9 mouse cellular contexts compared by ENCODE assay signal in genomic region chr1:133311946-133312345, GRCm38 (mm10). TPM values are rescaled to one million over a fixed set of nuclear protein-coding genes. Genes with fewer than 3 reads are reported as not detected.
DNase-seq lines count a peak whose midpoint lies in the region; ATAC-seq and TF ChIP-seq lines count a peak whose summit lies in the region.
"Had no signal": no experiment of that assay in that cellular context is flagged by ENCODE, and none has a peak within 500 bp of the region (broad histone marks: within the 10 kb centered on the region; RNA-seq: fewer than 3 reads in every experiment).

No protein-coding gene starts in this region.

- no peak overlapping the region for H3K4me3 ChIP-seq in lung, embryonic 14.5 days (ENCODE audit: low read depth, low read length)

- H3K36me3 ChIP-seq in lung, embryonic 14.5 days (ENCODE audit: insufficient read depth): no peaks in the 10 kb centered on the region

- no peak overlapping the region for H3K9ac ChIP-seq in lung, embryonic 14.5 days

- no peak overlapping the region for H3K27ac ChIP-seq in lung, embryonic 14.5 days (ENCODE audit: low read depth)

- H3K4me2 ChIP-seq in lung, embryonic 14.5 days: no peak overlapping the region

- no peaks in the 10 kb centered on the region for H3K27me3 ChIP-seq in lung, embryonic 14.5 days (ENCODE audit: insufficient read depth, low read length)

- DNase-seq in lung, embryonic 14.5 days: peak; percentile 71
- no peak for DNase-seq in lung, postnatal 14 days
- DNase-seq in frontal cortex, adult 2 months (ENCODE audit: extremely low spot score in 1 of 2, low spot score in 1 of 2): peak; percentile 80 to 86
- peak; percentile 39 to 43 for DNase-seq in layer of hippocampus, postnatal 25 days (ENCODE audit: extremely low spot score in 1 of 2, low spot score in 1 of 2)
- peak; percentile 82 for DNase-seq in right cerebral cortex, adult 18-20 months
- no peak for DNase-seq in spleen, adult 12 weeks (ENCODE audit: low spot score)
- DNase-seq in heart, postnatal 10 days: no peak
- no peak for DNase-seq in adrenal gland, adult 2 months
- DNase-seq: lung, postnatal 36 days had no signal

- 18% methylated on average over 10 of the region's 10 CpGs for whole genome bisulfite sequencing in lung, embryonic 14.5 days

- no peaks in the 10 kb centered on the region for H3K4me1 ChIP-seq in lung, embryonic 14.5 days (ENCODE audit: insufficient read depth)

- no peaks in the 10 kb centered on the region for H3K9me3 ChIP-seq in lung, embryonic 14.5 days (ENCODE audit: low read depth, low read length)

- no peak for TF ChIP-seq CTCF in lung, embryonic 14.5 days (IDR thresholded peaks at IDR 0.05; ENCODE audit: low read depth)

- peak; percentile 73 for ATAC-seq in lung, embryonic 14.5 days (ENCODE audit: insufficient read depth)

- intact Hi-C loops in heart, postnatal 10 days (cut with DNase I): no loop called here

RNA-seq across cellular contexts. Expression of gene Golt1a, which starts 2.3 kb away (rescaled TPM):
- 0.55 and 1.1 TPM in 2 replicates for polyA plus RNA-seq in lung, embryonic 14.5 days (2014; fragmentation: Nextera tagmentation; extraction: Ambion mirVana)
- polyA plus RNA-seq in frontal cortex, adult 2 months (2012; rRNA removed): 0.50 and 0.55 TPM in 2 replicates
- not detected for total RNA-seq in layer of hippocampus, postnatal 25 days (2021)
- not detected for total RNA-seq in heart, postnatal 10 days (2021)
- under 1 TPM in 1 of 2 experiments, not detected in 1; 0.69 TPM for total RNA-seq in adrenal gland, adult 2 months (2021)
- not detected in 2 replicates for polyA plus RNA-seq in adrenal gland, adult 2 months (2012; rRNA removed)

RNA-seq across cellular contexts. Expression of gene Kiss1, which starts 9.7 kb away (rescaled TPM):
- 6.6 and 7.1 TPM in 2 replicates for polyA plus RNA-seq in lung, embryonic 14.5 days (2014; fragmentation: Nextera tagmentation; extraction: Ambion mirVana)
- polyA plus RNA-seq in frontal cortex, adult 2 months (2012; rRNA removed): 0.36 and 1.7 TPM in 2 replicates
- not detected for total RNA-seq in layer of hippocampus, postnatal 25 days (2021)
- total RNA-seq in heart, postnatal 10 days (2021): not detected
- not detected for total RNA-seq in adrenal gland, adult 2 months (2021)
- polyA plus RNA-seq in adrenal gland, adult 2 months (2012; rRNA removed): not detected in 2 replicates

RNA-seq across cellular contexts. Expression of gene Ren1, which starts 38.4 kb away (rescaled TPM):
- 0.80 and 0.86 TPM in 2 replicates for polyA plus RNA-seq in lung, embryonic 14.5 days (2014; fragmentation: Nextera tagmentation; extraction: Ambion mirVana)
- 0.06 TPM in 1 of 2 replicates, not detected in the other for polyA plus RNA-seq in frontal cortex, adult 2 months (2012; rRNA removed)
- not detected for total RNA-seq in layer of hippocampus, postnatal 25 days (2021)
- total RNA-seq in heart, postnatal 10 days (2021): under 1 TPM; 0.22 TPM
- total RNA-seq in adrenal gland, adult 2 months (2021): 1 to 10 TPM; 5.5 to 9.2 TPM
- polyA plus RNA-seq in adrenal gland, adult 2 months (2012; rRNA removed): 4.4 and 6.0 TPM in 2 replicates

RNA-seq across cellular contexts. Expression of gene Etnk2, which starts 51.4 kb away (rescaled TPM):
- polyA plus RNA-seq in lung, embryonic 14.5 days (2014; fragmentation: Nextera tagmentation; extraction: Ambion mirVana): 2.8 and 3.7 TPM in 2 replicates
- 7.8 and 8.6 TPM in 2 replicates for polyA plus RNA-seq in frontal cortex, adult 2 months (2012; rRNA removed)
- total RNA-seq in layer of hippocampus, postnatal 25 days (2021): 1 to 10 TPM; 1.8 to 2.7 TPM
- total RNA-seq in heart, postnatal 10 days (2021): 1 to 10 TPM in 1 of 2 experiments, under 1 TPM in 1; 0.82 to 1.1 TPM
- total RNA-seq in adrenal gland, adult 2 months (2021): 10 to 100 TPM in 1 of 2 experiments, 1 to 10 TPM in 1; 6.2 to 13.5 TPM
- 8.2 and 10.0 TPM in 2 replicates for polyA plus RNA-seq in adrenal gland, adult 2 months (2012; rRNA removed)

Comparison
In these comparisons a context has a peak if more than half of its experiments do, and no peak if none do; other contexts are left out.
1. DNase-seq: peak in lung, embryonic 14.5 days (single experiment), frontal cortex, adult 2 months (2 of 2), layer of hippocampus, postnatal 25 days (2 of 2) and right cerebral cortex, adult 18-20 months (single experiment); none in lung, postnatal 14 days (single experiment), spleen, adult 12 weeks (single experiment), heart, postnatal 10 days (0 of 2) and adrenal gland, adult 2 months (single experiment).
2. RNA of gene Ren1, which starts 38.4 kb away (total RNA-seq): 5.5 to 9.2 TPM in adrenal gland, adult 2 months; 0.22 TPM in heart, postnatal 10 days and not detected in layer of hippocampus, postnatal 25 days; every median in the first group is over 4 times any median in the second.